Mouse (Mus musculus) kidney, postnatal 4 days (tissue): ENCODE results near the gene Mfsd4b2.

Source experiments
- DNase-seq, 2 experiments: peaks; one replicate each; pipeline ENCODE4 v3.0.0; 2021; ENCODE audit warnings: mixed read lengths in 2 of 2

Mfsd4b2 gene

GRCm38 (mm10) chr10:39888621-39889020 is 38.1 kb downstream of the Mfsd4b2 start:
- DNase-seq: no peak
